Mouse (Mus musculus) thymus, adult 18-20 months (tissue): ENCODE measurements around the gene Vps26c.

Experiments
- DNase-seq, 2 experiments: peaks; one replicate each; pipeline ENCODE4 v3.0.0; 2022; ENCODE audit warnings: mixed read lengths in 2 of 2

Vps26c gene

GRCm38 (mm10) chr16:94526344-94527151, at the start of gene Vps26c:
TSS of gene Vps26c (minus strand) at chr16:94526830.
- peak; percentile 97 to 98 for DNase-seq

GRCm38 (mm10) chr16:94575757-94576156, 49.1 kb upstream of the Vps26c start:
- DNase-seq = no peak

- DNase-seq = no peak
Observed at GRCm38 (mm10) chr16:94574718-94575094, 48.1 kb upstream of the Vps26c start.

- no peak for DNase-seq
Observed at GRCm38 (mm10) chr16:94574025-94574717, 47.5 kb upstream of the Vps26c start.

GRCm38 (mm10) chr16:94572422-94572821, 45.8 kb upstream of the Vps26c start:
- DNase-seq = no peak

- DNase-seq = no peak
Observed at GRCm38 (mm10) chr16:94571111-94571993, 44.7 kb upstream of the Vps26c start.

- peak; percentile 61 to 64 for DNase-seq
Observed at GRCm38 (mm10) chr16:94570361-94571041, 43.9 kb upstream of the Vps26c start.

GRCm38 (mm10) chr16:94569229-94570176, 42.9 kb upstream of the Vps26c start, which contains the start of gene Dyrk1a:
TSS of gene Dyrk1a (plus strand) at chr16:94570010.
- peak; percentile 99 for DNase-seq

GRCm38 (mm10) chr16:94568335-94569228, 42.0 kb upstream of the Vps26c start:
- no peak for DNase-seq

GRCm38 (mm10) chr16:94567751-94568150, 41.1 kb upstream of the Vps26c start:
- no peak for DNase-seq

- no peak for DNase-seq
Observed at GRCm38 (mm10) chr16:94566834-94567585, 40.4 kb upstream of the Vps26c start.

GRCm38 (mm10) chr16:94566124-94566523, 39.5 kb upstream of the Vps26c start:
- DNase-seq = no peak

GRCm38 (mm10) chr16:94560618-94561017, 34.0 kb upstream of the Vps26c start:
- DNase-seq = no peak

- no peak for DNase-seq
Observed at GRCm38 (mm10) chr16:94559782-94560181, 33.2 kb upstream of the Vps26c start.

GRCm38 (mm10) chr16:94559282-94559681, 32.7 kb upstream of the Vps26c start:
- no peak for DNase-seq

- DNase-seq = no peak
Observed at GRCm38 (mm10) chr16:94556228-94556627, 29.6 kb upstream of the Vps26c start.

GRCm38 (mm10) chr16:94555346-94555745, 28.7 kb upstream of the Vps26c start:
- DNase-seq = no peak

GRCm38 (mm10) chr16:94551934-94552333, 25.3 kb upstream of the Vps26c start:
- DNase-seq = no peak

- DNase-seq = no peak
Observed at GRCm38 (mm10) chr16:94549813-94550212, 23.2 kb upstream of the Vps26c start.
